Mouse (Mus musculus): Measurements from ENCODE around the gene Gemin5.
"Not testable (repeated sequence)": the region's sequence is repeated elsewhere in the genome, so short reads cannot be mapped to it uniquely, and the experiment has no call there.

The Gemin5 gene

GRCm38 (mm10) chr11:58168167-58168915 is at the start of gene Gemin5:
Gene Gemin5 (minus strand): TSS chr11:58168539.
- DNase-seq (ENCODE audit: low read depth, low spot score) = peak; percentile 67

GRCm38 (mm10) chr11:58216823-58217222 is 48.5 kb upstream of the Gemin5 start:
- DNase-seq (ENCODE audit: low read depth, low spot score) = no peak

GRCm38 (mm10) chr11:58215814-58216213 is 47.5 kb upstream of the Gemin5 start:
- no peak for DNase-seq (ENCODE audit: low read depth, low spot score)

- DNase-seq (ENCODE audit: low read depth, low spot score) = not testable (repeated sequence)
Measured at GRCm38 (mm10) chr11:58215049-58215430, 46.7 kb upstream of the Gemin5 start.

GRCm38 (mm10) chr11:58214391-58215048 is 46.2 kb upstream of the Gemin5 start:
- DNase-seq (ENCODE audit: low read depth, low spot score) = no peak

- no peak for DNase-seq (ENCODE audit: low read depth, low spot score)
Measured at GRCm38 (mm10) chr11:58213673-58214342, 45.5 kb upstream of the Gemin5 start.

- no peak for DNase-seq (ENCODE audit: low read depth, low spot score)
Measured at GRCm38 (mm10) chr11:58211682-58212067, 43.3 kb upstream of the Gemin5 start.

GRCm38 (mm10) chr11:58211062-58211681 is 42.8 kb upstream of the Gemin5 start:
- no peak for DNase-seq (ENCODE audit: low read depth, low spot score)

GRCm38 (mm10) chr11:58210321-58210886 is 42.1 kb upstream of the Gemin5 start:
- DNase-seq (ENCODE audit: low read depth, low spot score) = no peak

- DNase-seq (ENCODE audit: low read depth, low spot score) = no peak
Measured at GRCm38 (mm10) chr11:58201052-58201451, 32.7 kb upstream of the Gemin5 start.

- no peak for DNase-seq (ENCODE audit: low read depth, low spot score)
Measured at GRCm38 (mm10) chr11:58200226-58200625, 31.9 kb upstream of the Gemin5 start.

GRCm38 (mm10) chr11:58199229-58200037 is 31.1 kb upstream of the Gemin5 start, which contains the start of the genes Igtp and Irgm2:
Gene Igtp (plus strand): TSS chr11:58199556.
Gene Irgm2 (plus strand): TSS chr11:58199618.
- DNase-seq (ENCODE audit: low read depth, low spot score) = peak; percentile 13

GRCm38 (mm10) chr11:58198663-58199062 is 30.3 kb upstream of the Gemin5 start:
- no peak for DNase-seq (ENCODE audit: low read depth, low spot score)

- no peak for DNase-seq (ENCODE audit: low read depth, low spot score)
Measured at GRCm38 (mm10) chr11:58193860-58194520, 25.7 kb upstream of the Gemin5 start.

- no peak for DNase-seq (ENCODE audit: low read depth, low spot score)
Measured at GRCm38 (mm10) chr11:58193326-58193725, 25.0 kb upstream of the Gemin5 start.

- no peak for DNase-seq (ENCODE audit: low read depth, low spot score)
Measured at GRCm38 (mm10) chr11:58189675-58190074, 21.3 kb upstream of the Gemin5 start.

- no peak for DNase-seq (ENCODE audit: low read depth, low spot score)
Measured at GRCm38 (mm10) chr11:58183579-58183978, 15.2 kb upstream of the Gemin5 start.

- no peak for DNase-seq (ENCODE audit: low read depth, low spot score)
Measured at GRCm38 (mm10) chr11:58180756-58181155, 12.4 kb upstream of the Gemin5 start.

GRCm38 (mm10) chr11:58179986-58180385 is 11.6 kb upstream of the Gemin5 start:
- not testable (repeated sequence) for DNase-seq (ENCODE audit: low read depth, low spot score)

- DNase-seq (ENCODE audit: low read depth, low spot score) = peak; percentile 69
Measured at GRCm38 (mm10) chr11:58179563-58179962, 11.2 kb upstream of the Gemin5 start.

Measured in retina, adult 2 months (tissue).